Mouse (Mus musculus) E14TG2a.4 (cell line): Measurements from ENCODE around the gene Gm20390.

Experiments used
- CTCF ChIP-seq: conservative IDR thresholded peaks from 2 replicates; pipeline ENCODE4 v1.5.1; 2014; ENCODE audit warnings: low read length
- NANOG ChIP-seq: IDR thresholded peaks from 2 replicates; pipeline ENCODE4 v1.6.1; 2014; ENCODE audit warnings: borderline replicate concordance, low read length, mixed read lengths

- no peak for TF ChIP-seq CTCF
- no peak for TF ChIP-seq NANOG
These were observed 35.3 kb upstream of the Gm20390 start for GRCm38 (mm10) chr11:94003346-94003745.
